Mouse (Mus musculus) forelimb bud, embryonic 11.5 days (tissue): ENCODE measurements around the gene Slc22a23.
A peak's percentile ranks its signal among the peaks of the same experiment; 100 is the strongest.

Experiments
- DNase-seq: peaks from one replicate; pipeline ENCODE4 v3.0.0-alpha.2; 2012; ENCODE audit warnings: low read depth, low spot score

The Slc22a23 gene

GRCm38 (mm10) chr13:34301585-34301984 lies 43.4 kb downstream of the Slc22a23 start:
- DNase-seq, result no peak

GRCm38 (mm10) chr13:34299351-34300333 lies 45.3 kb downstream of the Slc22a23 start:
- peak; percentile 44 for DNase-seq

- DNase-seq, result no peak
Measured at GRCm38 (mm10) chr13:34298674-34299073, 46.3 kb downstream of the Slc22a23 start.

- no peak for DNase-seq
Measured at GRCm38 (mm10) chr13:34298061-34298460, 46.9 kb downstream of the Slc22a23 start.

- no peak for DNase-seq
Measured at GRCm38 (mm10) chr13:34295787-34296435, 49.1 kb downstream of the Slc22a23 start.

- no peak for DNase-seq
Measured at GRCm38 (mm10) chr13:34294212-34294611, 50.8 kb downstream of the Slc22a23 start.

- no peak for DNase-seq
Measured at GRCm38 (mm10) chr13:34292042-34292441, 52.9 kb downstream of the Slc22a23 start.

GRCm38 (mm10) chr13:34290346-34290745 lies 54.6 kb downstream of the Slc22a23 start:
- no peak for DNase-seq

- DNase-seq, result no peak
Measured at GRCm38 (mm10) chr13:34289567-34289966, 55.4 kb downstream of the Slc22a23 start.

GRCm38 (mm10) chr13:34288129-34288528 lies 56.9 kb downstream of the Slc22a23 start:
- no peak for DNase-seq

- peak; percentile 32 for DNase-seq
Measured at GRCm38 (mm10) chr13:34287601-34288083, 57.3 kb downstream of the Slc22a23 start.

- no peak for DNase-seq
Measured at GRCm38 (mm10) chr13:34281360-34281759, 63.6 kb downstream of the Slc22a23 start.

- DNase-seq, result no peak
Measured at GRCm38 (mm10) chr13:34278759-34279270, 66.2 kb downstream of the Slc22a23 start.

- DNase-seq, result no peak
Measured at GRCm38 (mm10) chr13:34278288-34278701, 66.7 kb downstream of the Slc22a23 start.

- DNase-seq, result no peak
Measured at GRCm38 (mm10) chr13:34277611-34278010, 67.4 kb downstream of the Slc22a23 start.

- DNase-seq, result no peak
Measured at GRCm38 (mm10) chr13:34277001-34277400, 68.0 kb downstream of the Slc22a23 start.

GRCm38 (mm10) chr13:34274890-34275289 lies 70.1 kb downstream of the Slc22a23 start:
- no peak for DNase-seq

GRCm38 (mm10) chr13:34274417-34274816 lies 70.6 kb downstream of the Slc22a23 start:
- no peak for DNase-seq

- DNase-seq, result no peak
Measured at GRCm38 (mm10) chr13:34272275-34273054, 72.5 kb downstream of the Slc22a23 start.

GRCm38 (mm10) chr13:34271665-34272064 lies 73.3 kb downstream of the Slc22a23 start:
- DNase-seq, result no peak

- no peak for DNase-seq
Measured at GRCm38 (mm10) chr13:34270886-34271602, 73.9 kb downstream of the Slc22a23 start.
